Mouse (Mus musculus) bone marrow macrophage, adult 2 months (primary cell): ENCODE measurements around the gene Efcc1. TPM values are rescaled to one million over a fixed set of nuclear protein-coding genes. Genes with fewer than 3 reads are reported as not detected.

ENCODE experiments used
- H3K27ac ChIP-seq: 2 replicates; pipeline ENCODE4 v1.5.1; 2012; ENCODE audit warnings: low read depth, low read length; ENCODE audit not compliant: insufficient read depth
- H3K4me1 ChIP-seq: 2 replicates; pipeline ENCODE4 v1.6.1; 2012; ENCODE audit warnings: low read length; ENCODE audit not compliant: control insufficient read depth, insufficient read depth
- H3K4me3 ChIP-seq: 2 replicates; pipeline ENCODE4 v1.5.1; 2012; ENCODE audit warnings: mild to moderate bottlenecking, low read length, moderate library complexity; ENCODE audit not compliant: insufficient read depth
- CTCF ChIP-seq: IDR thresholded peaks from 2 replicates; pipeline ENCODE4 v1.5.1; 2012; ENCODE audit warnings: low read depth, mild to moderate bottlenecking, low read length, moderate library complexity
- POLR2A ChIP-seq: IDR thresholded peaks from 2 replicates; pipeline ENCODE4 v1.6.1; 2012; ENCODE audit warnings: mild to moderate bottlenecking, low read depth, low read length, borderline replicate concordance
- polyA plus RNA-seq: library from polyadenylated mRNA; stranded (reverse); fragments of >200 nt; gene quantifications from 2 replicates; pipeline ENCODE4 v1.2.4, GENCODE M21; 2012; ENCODE audit not compliant: missing spikeins, insufficient read depth, insufficient read length

Efcc1 gene
- polyA plus RNA-seq, 1 experiment: not detected

- Histone ChIP-seq H3K4me3 (no peak overlapping the region), H3K27ac (no peak overlapping the region), H3K4me1 (peaks cover 8% of the 10 kb centered on the region)
- TF ChIP-seq CTCF (no peak), POLR2A (no peak)
Observed at GRCm38 (mm10) chr6:87778294-87779173, 47.9 kb downstream of the Efcc1 start.

- Histone ChIP-seq H3K4me3 (no peak overlapping the region), H3K4me1 (peaks cover 8% of the 10 kb centered on the region), H3K27ac (no peak overlapping the region)
- TF ChIP-seq POLR2A (no peak), CTCF (no peak)
Observed at GRCm38 (mm10) chr6:87779174-87780165, 48.8 kb downstream of the Efcc1 start.

GRCm38 (mm10) chr6:87780546-87781301 lies 50.1 kb downstream of the Efcc1 start:
- Histone ChIP-seq H3K4me3 (no peak overlapping the region), H3K4me1 (peaks cover 8% of the 10 kb centered on the region), H3K27ac (no peak overlapping the region)
- no peak for TF ChIP-seq CTCF
- TF ChIP-seq POLR2A: no peak

GRCm38 (mm10) chr6:87784033-87784432 lies 53.4 kb downstream of the Efcc1 start:
- peaks cover 2% of the 10 kb centered on the region for H3K4me1 ChIP-seq
- no peak overlapping the region for H3K27ac ChIP-seq
- no peak for TF ChIP-seq POLR2A
- TF ChIP-seq CTCF: no peak
- H3K4me3 ChIP-seq: no peak overlapping the region

- H3K4me3 ChIP-seq: no peak overlapping the region
- H3K27ac ChIP-seq: no peak overlapping the region
- H3K4me1 ChIP-seq: peaks cover 12% of the 10 kb centered on the region
- TF ChIP-seq POLR2A (no peak), CTCF (no peak)
Observed at GRCm38 (mm10) chr6:87786621-87787020, 56.0 kb downstream of the Efcc1 start.

- Histone ChIP-seq H3K4me1 (peaks cover 12% of the 10 kb centered on the region), H3K27ac (no peak overlapping the region)
Observed at GRCm38 (mm10) chr6:87787108-87787890, 56.6 kb downstream of the Efcc1 start.

GRCm38 (mm10) chr6:87788266-87788895 lies 57.7 kb downstream of the Efcc1 start:
- Histone ChIP-seq H3K4me3 (no peak overlapping the region), H3K4me1 (peaks cover 12% of the 10 kb centered on the region), H3K27ac (no peak overlapping the region)
- TF ChIP-seq CTCF: no peak
- TF ChIP-seq POLR2A: no peak

More at GRCm38 (mm10) chr6:87787108-87787890, 56.6 kb downstream of the Efcc1 start:
- no peak for TF ChIP-seq POLR2A
- no peak for TF ChIP-seq CTCF
- H3K4me3 ChIP-seq: no peak overlapping the region

- H3K4me3 ChIP-seq: no peak overlapping the region
- no peak overlapping the region for H3K27ac ChIP-seq
- peaks cover 12% of the 10 kb centered on the region for H3K4me1 ChIP-seq
- TF ChIP-seq POLR2A (no peak), CTCF (no peak)
Observed at GRCm38 (mm10) chr6:87788896-87789587, 58.4 kb downstream of the Efcc1 start.
